Mouse (Mus musculus) right cerebral cortex, postnatal 14 days (tissue): ENCODE measurements at regions not wholly inside any gene's neighbourhood (a gene's known extent, or its start where the extent isn't known, plus 50 kb on each side); places are given as distances from the start of the nearest gene placed in this dataset.
"Not testable (repeated sequence)": the region's sequence is repeated elsewhere in the genome, so short reads cannot be mapped to it uniquely, and the experiment has no call there.

Experiments
- DNase-seq: peaks from one replicate; pipeline ENCODE4 v3.0.0; 2022

DNA sequence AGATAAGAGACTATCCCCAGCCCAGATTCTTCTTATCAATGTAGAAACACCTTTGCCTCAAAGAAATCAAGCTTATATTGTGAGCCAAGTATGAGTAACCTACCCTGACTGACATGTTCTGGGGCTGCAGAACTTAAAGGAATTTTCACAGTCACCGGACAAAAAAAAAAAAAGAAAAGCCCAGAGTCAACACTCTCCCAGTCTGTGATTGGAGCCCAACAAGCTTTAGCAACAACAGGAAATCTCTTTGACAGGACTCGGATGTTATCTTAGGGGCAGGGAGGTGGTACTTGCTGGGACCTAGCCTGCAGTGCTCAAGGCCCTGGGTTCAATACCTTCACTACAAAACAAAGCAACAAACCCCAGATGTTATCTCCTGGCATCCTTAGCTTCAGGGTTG, 114.2 kb downstream of the Nectin1 start:
- no peak for DNase-seq

- DNase-seq, result no peak
These were observed 115.0 kb downstream of the Nectin1 start for GRCm38 (mm10) chr9:43858761-43859160.

- no peak for DNase-seq
These were observed 116.5 kb downstream of the Nectin1 start for GRCm38 (mm10) chr9:43860264-43860663.

DNA sequence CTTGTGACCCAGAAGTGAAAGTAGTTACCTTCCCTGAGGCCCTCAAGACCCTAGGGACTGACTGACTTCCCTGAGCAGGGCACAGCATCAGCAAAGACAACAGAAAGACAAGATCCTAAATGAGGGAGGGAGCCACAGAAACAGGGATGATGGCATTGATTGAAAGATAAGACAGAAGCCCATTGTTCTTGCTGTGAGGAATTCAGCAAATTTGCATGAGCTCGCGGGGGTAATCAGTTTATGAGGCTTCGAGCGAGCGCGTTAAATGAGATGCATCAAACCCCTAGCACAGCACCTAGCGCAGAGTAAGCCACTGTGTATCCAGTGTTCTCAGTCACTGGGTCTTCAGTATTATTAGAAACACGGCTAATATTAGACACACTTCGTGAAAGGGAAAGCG, 117.6 kb downstream of the Nectin1 start:
- no peak for DNase-seq

GRCm38 (mm10) chr9:43862034-43862433, 118.2 kb downstream of the Nectin1 start:
- DNase-seq, result not testable (repeated sequence)

DNA sequence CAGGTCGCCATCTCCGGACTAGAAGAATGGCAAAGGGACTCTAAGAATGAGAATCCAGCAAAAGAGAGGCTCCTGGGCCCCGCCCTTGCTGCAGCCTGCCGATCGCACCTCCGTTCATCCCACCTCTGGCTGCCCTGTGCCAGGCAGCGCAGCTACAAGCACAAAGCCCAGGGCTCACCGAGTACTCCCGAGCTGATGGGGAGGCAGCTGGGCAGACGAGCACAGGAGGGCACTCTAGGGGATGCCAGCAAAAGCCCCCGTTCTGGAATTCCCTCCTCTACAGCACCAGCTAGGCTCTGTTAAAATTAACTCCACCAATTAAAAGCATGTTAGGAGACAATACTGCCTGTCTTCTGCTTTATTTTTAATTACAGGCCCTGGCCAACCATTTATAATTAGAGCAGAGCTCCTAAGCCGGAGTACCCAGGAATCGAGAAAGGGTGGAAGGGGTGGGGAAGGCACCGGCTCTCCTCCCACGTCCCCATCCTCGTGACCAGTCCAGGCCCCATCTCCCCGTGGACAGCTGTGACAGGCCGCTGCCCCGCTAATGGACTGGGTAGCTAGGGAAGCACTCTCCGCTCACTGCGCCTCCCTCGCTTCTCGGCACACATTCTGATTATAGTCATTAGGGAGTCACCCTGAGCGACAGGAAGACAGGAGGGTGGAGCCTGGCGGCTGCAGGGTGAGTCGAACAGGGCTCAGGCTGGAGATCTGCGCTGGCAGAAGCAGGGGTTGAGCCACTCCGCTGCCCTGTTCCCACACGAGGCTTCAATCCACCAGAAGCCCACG, 120.0 kb downstream of the Nectin1 start:
- peak; percentile 27 for DNase-seq

DNA sequence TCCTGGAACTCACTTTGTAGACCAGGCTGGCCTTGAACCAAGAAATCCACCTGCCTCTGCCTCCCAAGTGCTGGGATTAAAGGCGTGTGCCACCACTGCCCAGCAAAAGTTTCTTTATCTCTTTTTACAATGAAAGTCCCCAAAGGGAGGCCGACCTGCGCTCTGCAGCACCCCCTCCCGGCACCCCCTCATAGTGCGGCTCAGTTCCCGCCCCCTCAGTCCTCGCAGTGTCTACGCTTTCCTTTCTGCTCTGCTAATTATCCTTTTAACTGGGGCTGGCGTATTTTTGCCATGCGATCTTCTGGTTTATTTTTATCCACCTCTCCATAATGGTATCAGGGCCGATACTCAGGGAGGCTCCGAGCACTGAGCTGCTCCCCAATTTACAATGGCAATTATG, 123.0 kb downstream of the Nectin1 start:
- peak; percentile 31 for DNase-seq

GRCm38 (mm10) chr9:43873841-43874240, 130.1 kb downstream of the Nectin1 start:
- DNase-seq, result no peak

GRCm38 (mm10) chr9:43874332-43874731, 130.5 kb downstream of the Nectin1 start:
- DNase-seq, result no peak

- no peak for DNase-seq
These were observed 135.6 kb downstream of the Nectin1 start for GRCm38 (mm10) chr9:43879220-43879968.

DNA sequence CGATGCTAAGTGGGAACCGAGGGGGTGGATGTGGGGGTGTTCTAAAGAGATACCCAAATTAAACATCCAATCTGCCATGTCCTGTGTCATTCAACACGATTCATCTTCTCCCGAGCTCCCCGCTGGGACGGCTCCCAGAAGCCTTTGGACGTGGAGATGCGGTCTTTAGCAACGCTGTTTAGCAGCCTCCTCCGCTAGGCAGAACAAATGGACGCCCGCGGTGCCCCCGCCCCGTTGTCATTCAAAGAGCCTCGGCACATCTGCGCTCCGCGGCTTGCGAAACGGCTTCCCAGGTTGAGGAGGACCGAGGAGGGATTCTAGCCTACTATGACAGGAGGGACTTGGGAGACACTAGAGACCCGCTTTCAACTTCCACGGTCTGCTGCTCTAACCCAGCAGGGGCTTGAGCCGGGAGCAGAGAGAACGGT, 136.2 kb downstream of the Nectin1 start:
- DNase-seq, result peak; percentile 76

DNA sequence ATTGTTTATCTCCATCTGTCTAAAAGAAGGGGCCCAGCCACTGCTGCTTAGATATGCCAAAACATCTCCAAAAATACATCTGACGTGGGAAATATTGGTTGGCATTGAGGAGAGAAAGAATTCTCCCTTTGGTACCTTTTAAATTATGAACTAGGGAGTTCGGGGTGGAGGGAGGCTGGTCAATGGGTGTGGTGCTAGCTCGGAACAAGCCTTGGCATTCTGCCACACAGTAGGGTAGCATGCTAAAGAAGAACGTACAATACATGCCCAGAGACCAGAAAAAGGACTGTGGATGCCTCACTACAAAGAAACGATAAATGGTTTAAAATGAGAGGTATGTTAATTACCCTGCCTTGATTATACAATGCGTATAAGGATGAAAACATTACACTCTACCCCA, 149.3 kb downstream of the Nectin1 start:
- DNase-seq, result no peak

DNA sequence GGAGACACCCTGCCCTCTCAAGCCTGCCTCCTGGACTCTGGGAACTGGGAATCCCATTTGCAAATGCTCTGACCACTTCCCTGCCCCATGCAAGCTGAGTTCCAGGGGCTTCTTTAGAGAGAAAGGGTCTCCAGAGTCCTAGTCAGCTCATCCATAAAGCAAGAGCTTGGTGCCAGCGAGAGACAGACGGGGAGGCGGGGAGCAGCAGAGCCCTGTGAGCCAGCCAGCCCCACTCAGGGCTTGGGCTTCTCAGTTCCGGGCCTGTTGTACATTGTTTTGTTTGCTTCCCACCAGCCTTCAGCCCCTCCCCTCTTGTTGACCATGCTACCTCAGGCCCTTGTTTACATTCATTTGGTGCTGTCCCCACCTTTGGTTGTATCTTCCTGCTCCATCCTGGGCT, 143.9 kb upstream of the Thy1 start:
- DNase-seq, result no peak

GRCm38 (mm10) chr9:43908325-43908724, 134.9 kb upstream of the Thy1 start:
- no peak for DNase-seq

DNA sequence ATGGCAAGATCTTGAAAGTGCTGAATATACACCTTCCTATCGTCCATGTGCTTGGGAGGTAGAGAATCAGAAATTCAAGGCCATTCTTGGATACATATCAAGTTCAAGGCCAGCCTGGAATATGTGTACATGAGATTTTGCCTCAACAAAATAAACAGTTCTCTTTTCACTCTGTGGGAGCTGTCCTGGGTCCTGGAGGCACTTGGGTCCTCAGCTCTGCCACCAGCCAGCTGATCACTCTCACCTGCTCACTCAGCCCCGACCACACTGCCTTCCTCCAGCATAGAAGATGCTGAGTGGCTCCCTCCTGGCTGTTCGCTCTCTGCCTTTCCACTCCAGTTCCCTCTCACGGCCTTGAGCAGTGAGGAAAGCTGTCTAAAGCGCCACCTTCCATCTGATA, 128.2 kb upstream of the Thy1 start:
- DNase-seq, result no peak

- no peak for DNase-seq
These were observed 125.7 kb upstream of the Thy1 start for GRCm38 (mm10) chr9:43917467-43917866.

DNA sequence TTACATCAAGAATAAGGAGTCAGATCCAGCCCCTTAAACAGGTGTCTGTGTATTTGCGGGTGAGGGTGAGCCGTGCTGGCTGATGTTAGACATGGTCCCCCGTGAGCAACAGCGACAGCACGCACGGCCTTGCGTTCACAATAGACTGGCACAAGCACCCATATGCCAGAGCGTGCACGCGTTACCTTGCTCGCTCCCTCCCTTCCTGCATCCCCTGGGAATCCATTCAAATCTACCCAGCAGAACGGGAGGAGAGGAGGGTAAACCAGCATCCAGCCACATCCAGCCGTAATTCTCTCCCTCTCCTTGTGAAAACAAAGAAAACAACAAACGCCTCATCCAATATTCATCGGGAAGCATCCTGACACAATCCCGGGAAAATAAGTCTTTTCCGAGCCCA, 124.2 kb upstream of the Thy1 start:
- DNase-seq, result no peak

DNA sequence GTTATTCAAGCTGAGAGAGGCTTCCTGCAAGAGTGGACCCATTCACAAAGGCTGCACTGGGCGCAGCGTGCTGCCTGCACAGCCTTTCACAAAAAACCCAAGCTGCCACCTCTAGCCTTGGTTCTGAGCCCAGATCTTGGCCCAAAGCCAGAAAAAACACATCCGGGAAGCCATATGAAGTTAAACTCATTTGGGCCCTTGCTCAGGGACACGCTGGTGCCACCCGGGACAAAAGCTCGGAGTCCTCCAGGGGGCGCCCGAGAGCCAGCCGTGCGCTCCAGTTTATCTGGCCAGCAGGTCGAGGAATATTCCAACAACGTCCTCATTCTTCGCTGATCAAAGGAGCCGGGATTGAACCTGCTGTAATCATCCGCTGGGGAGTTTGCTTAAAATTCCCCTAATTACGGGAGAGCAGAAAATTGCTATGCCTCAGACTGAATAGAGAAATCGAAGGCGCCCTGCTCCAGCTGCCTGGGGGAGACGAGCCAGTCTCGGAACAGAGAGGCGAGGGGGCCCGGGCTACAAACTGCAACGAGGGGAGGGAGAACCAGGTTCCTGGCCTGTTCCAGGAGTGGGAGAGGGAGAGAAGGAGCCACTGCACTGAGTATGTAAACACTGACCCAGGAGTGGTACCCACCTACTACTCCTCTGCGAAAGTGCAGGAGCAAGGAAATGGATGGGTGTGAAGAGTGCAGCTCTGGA, 123.0 kb upstream of the Thy1 start:
- peak; percentile 86 for DNase-seq

DNA sequence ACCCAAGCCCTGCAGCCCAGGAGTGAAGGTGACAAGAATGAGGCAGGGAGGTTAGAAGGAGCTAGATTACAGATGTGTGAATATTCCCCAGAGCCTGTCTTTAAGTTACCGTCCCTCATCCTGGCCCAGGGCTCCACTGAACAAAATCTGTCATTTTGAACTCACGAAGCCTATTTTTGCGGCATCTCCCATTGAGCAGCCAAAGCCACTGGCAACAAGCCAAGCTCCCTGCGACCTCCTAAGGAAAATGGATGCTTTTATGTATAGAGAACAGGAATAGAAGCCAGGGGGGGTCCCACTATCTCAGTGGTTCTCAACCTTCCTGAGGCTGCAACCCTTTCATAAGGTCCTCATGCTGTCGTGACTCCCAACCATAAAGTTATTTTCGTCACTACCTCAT, 121.0 kb upstream of the Thy1 start:
- no peak for DNase-seq

- DNase-seq, result no peak
These were observed 120.1 kb upstream of the Thy1 start for GRCm38 (mm10) chr9:43923088-43923487.

DNA sequence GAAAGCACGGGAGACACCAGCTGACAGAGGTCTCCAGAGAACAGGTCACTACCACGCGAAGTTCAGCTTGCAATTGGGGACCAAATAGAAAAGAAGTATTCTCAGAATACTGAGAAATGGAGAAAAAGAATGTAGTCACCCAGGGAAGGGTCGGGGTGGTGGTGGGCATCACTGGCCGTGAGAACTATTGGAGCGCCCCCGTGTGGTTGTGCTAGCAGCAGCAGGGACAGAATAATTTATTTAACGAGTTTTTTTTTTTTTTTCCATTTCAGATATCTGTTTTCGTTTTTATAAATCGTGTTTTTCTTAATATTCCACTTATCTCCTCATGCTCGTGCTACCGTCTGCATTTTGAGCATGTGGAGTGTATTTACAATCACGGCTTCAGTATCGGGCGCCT, 118.4 kb upstream of the Thy1 start:
- DNase-seq, result peak; percentile 58

GRCm38 (mm10) chr9:43929312-43930036, 113.7 kb upstream of the Thy1 start:
- no peak for DNase-seq

DNA sequence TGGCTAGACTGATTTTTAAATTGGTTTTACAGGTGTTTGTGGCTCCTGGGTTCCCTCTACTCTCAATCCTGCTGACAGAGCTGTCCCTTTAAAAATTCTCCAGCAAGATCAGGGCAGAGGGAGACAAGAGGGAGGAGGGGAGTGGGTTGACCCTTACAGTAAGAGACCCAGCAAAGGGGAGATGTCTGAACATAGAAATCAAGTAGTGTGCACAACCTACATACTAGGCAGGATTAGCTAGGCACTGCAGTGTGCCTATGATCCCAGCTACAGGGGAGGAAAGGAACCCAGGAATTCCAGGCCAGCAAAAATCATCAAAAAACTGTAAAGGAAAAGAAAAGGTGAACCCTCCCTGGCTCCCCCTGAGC, 113.2 kb upstream of the Thy1 start:
- no peak for DNase-seq
